Mouse (Mus musculus) spleen, adult 2 months (tissue): ENCODE results near the gene Zmynd15.
"Not testable (repeated sequence)": the region's sequence is repeated elsewhere in the genome, so short reads cannot be mapped to it uniquely, and the experiment has no call there.

ENCODE experiments used
- CTCF ChIP-seq: fragments of 200-500 bp; IDR thresholded peaks from 2 replicates; pipeline ENCODE4 v1.5.1; 2011; ENCODE audit warnings: mild to moderate bottlenecking, inconsistent platforms; ENCODE audit not compliant: insufficient read depth, insufficient read length, insufficient replicate concordance; ENCODE audit errors: extremely low read depth
- POLR2A ChIP-seq: fragments of 200-500 bp; IDR thresholded peaks from 2 replicates; pipeline ENCODE4 v1.6.1; 2011; ENCODE audit warnings: low read depth, low read length, inconsistent platforms

GRCm38 (mm10) chr11:70426598-70426997 is 32.6 kb upstream of the Zmynd15 start:
- TF ChIP-seq CTCF, POLR2A: not testable (repeated sequence)
